Mouse (Mus musculus) WW6 (cell line): ENCODE measurements around the gene Akr1b7.
"Not testable (repeated sequence)": the region's sequence is repeated elsewhere in the genome, so short reads cannot be mapped to it uniquely, and the experiment has no call there.

Experiments
- DNase-seq: peaks from one replicate; pipeline ENCODE4 v3.0.0-alpha.2; 2013; ENCODE audit warnings: low read depth, low spot score

The Akr1b7 gene

GRCm38 (mm10) chr6:34412023-34412422, at the start of gene Akr1b7:
Gene Akr1b7, plus strand, starts transcription at chr6:34412334.
- no peak for DNase-seq

DNA sequence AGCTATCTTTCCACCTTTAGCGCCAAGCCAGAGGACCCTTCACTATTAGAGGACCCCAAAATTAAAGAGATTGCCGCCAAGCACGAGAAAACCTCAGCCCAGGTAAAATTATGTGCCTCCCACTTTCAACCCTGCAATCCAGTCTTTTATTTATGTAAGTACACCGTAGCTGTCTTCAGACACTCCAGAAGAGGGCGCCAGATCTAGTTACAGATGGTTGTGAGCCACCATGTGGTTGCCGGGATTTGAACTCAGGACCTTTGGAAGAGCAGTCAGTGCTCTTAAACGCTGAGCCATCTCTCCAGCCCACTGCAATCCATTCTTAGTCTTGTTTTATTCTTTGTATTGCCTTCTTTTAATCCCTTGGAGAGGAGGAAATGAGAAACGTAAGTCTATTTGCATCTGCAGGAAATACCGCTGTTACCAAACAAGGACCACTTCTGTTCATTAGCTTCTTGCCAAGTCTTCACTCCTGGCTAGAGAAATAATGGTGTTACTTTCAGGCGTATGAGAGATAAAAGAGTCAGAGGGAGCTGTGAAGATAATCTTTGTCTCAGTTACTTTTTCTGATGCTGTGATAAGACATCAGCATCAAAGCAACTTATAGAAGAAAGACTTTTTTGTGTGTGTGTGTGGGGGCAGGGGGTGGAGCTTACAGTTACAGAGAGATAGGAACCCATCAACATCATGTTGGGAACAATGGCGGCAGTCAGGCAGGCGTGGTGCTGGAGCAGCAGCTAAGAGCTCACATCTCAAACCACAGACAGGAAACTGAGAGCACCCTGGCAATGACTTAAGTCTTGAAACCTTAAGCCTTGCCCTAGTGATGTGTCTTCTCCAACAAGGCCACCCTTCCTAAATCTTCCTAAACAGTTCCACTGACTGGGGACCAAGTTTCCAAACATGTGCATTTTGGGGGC, 47.7 kb upstream of the Akr1b7 start:
- DNase-seq: no peak

DNA sequence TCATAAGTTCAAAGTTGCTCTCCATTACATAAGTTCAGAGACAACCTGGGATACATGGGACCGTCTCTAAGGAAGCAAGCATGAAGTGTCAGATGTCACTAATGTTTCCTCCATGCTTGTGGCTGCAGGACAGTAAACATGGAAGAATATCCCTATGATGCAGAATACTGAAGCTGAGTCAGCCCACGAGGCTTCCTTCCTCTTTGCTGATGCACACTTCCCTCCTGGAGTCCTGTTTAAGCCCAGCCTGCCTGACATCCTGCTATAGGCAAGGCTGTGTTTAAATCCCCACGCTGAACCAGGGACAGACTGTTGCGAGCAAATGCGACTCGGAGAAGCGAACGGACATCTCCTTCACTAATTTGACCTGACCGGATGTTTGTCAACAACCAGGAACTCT, 44.1 kb upstream of the Akr1b7 start:
- DNase-seq: no peak

DNA sequence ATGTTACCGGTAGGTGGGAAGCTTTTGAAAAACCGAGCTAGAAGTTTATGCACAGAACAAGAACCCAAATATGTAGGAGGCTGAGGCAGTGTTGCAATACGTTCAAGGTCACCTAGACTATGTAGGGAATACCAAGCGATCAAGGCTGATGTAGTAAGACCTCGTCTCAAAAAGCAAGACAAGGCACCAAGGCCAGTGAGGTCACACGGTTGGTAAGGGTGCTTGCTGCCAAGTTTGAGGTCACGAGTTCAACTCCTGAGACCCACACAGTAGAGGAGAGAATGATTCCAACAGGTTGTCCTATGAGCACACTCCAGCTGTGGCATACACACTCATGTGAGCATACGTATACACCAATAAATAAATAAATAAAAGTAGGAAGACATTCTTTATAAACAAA, 42.1 kb upstream of the Akr1b7 start:
- DNase-seq: no peak

DNA sequence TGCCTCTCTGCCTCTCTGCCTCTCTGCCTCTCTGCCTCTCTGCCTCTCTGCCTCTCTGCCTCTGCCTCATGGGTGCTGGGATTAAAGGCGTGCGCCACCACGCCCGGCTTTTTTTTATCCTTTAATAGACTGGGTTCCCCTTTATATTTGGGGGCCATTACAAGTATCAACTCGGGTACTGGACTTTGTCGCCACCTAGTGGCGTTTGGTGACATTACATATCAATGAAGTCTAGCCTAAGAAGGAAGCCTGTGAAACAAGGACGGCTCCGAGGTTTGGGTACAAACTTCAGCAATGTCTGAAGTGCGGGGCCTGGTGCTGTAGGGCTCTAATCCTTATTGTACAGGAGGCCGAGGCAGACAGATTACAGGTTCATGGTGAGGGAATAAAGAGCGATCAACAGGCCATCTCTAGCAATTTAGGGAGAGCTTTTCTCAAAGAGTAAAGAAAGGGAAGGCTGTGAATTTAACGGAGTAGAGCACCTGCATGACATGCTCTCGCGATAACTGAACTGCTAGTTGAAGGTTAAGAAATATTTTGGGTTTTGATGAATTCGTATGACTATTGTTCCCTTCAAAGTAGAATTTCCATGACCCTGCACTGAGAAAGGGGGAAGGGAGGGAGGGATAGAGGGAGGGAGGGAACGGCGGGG, 40.3 kb upstream of the Akr1b7 start:
- DNase-seq: peak; percentile 70

DNA sequence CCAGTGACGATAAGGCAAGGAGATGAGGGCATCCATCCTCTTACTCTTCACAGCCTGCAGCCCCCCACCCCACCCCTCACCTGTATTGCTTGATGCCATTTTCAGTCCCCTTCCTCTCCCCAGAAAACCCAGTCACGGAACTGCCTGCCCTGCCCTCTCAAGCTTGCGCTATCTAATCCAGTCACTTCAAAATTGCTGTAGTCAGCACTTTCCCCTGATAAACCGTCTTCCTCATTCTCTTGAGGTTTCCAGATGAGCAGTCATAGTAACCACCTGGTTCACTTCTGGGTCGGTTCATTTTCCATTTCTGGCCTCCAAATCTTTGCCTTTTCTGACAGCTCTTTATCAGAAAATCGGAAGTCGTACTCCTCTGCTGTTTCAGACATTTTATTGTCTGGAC, 38.3 kb upstream of the Akr1b7 start:
- DNase-seq: no peak

- not testable (repeated sequence) for DNase-seq
Observed at GRCm38 (mm10) chr6:34375888-34376287, 36.2 kb upstream of the Akr1b7 start.

- DNase-seq: no peak
Observed at GRCm38 (mm10) chr6:34383401-34383800, 28.7 kb upstream of the Akr1b7 start.

GRCm38 (mm10) chr6:34384110-34384661, 27.9 kb upstream of the Akr1b7 start, which contains the start of gene Akr1b10:
Gene Akr1b10, plus strand, starts transcription at chr6:34384218.
- peak; percentile 28 for DNase-seq

- no peak for DNase-seq
Observed at GRCm38 (mm10) chr6:34384701-34385370, 27.3 kb upstream of the Akr1b7 start.

DNA sequence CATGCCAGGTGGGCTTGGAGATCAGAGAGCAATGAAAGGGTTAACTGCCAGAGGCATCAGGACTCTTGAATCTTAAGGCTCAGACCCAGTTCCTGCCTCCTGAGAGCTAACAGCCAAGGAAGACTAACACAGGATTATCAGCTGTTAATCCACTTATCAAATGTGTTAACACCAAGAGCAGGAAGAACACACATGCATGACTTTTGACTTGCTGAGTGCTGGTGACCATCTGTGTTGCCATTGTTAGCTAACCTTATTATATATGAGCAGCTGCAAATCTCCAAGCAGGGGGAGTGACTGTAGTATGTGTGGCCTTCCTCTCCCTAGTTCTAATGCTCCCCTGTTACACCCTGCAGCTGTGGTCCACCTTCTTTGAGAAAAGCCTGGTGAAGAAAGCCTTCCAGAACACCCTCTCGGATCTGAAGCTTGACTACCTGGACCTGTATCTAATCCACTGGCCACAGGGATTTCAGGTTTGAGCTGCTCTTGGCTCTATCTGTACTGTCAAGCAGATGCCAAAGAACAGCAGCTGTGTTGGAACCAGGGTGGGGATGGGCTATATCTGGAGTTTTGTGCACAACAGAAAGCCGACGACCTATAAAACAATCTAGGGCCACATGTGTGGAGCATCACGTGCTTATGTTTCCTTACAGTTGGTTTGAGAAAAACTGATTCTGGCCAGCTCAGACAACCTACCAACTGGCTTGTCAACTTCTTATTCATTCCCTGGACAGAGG, 23.5 kb upstream of the Akr1b7 start:
- no peak for DNase-seq

DNA sequence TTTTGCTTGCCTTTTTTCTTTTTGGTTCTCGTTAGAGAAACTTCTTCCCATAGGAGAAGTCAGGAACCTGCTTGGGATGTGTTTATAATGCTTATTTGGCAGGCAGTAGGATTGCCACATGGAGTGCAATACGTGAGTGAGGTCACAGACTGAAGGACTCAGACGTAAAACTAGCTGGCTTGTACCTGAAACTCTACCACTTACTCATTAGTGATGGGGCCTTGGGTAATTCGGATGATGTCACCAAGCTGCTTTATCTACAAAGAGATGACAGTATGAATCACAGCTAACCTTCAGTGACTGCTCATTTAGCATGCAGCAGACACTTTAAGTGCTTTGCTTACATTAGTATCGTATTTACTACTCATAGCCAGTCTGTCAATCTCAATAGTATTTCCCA, 16.2 kb upstream of the Akr1b7 start:
- no peak for DNase-seq

- DNase-seq: no peak
Observed at GRCm38 (mm10) chr6:34398431-34398830, 13.7 kb upstream of the Akr1b7 start.

DNA sequence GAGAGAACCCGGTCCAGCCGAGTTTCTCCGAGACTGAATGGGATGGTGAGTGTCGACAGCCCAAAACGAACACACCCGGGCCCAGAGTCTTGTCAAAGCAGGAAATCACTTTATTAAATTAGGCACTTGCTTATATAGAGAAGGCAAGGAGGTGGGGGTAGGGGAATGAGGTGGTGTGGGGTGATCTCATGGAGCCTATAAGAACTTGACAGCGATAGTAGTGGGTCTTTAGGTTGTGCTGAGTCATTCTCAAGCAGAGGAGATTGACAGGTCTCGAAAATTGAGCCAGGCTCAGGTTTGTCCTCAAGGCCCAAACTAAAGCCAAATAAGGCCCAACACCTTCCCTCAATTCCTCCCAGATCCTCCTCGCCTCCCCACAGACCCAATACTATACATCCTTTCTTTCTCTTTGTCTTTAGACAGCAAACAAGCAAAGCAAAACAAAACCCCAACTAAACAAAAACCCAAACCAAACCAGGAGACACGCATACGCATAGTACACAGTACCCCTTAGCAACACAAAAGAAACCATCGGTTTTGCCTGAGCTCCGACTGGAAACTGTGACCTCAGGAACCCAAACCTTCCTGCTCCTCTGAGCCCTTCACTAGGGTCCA, 12.4 kb upstream of the Akr1b7 start:
- no peak for DNase-seq

GRCm38 (mm10) chr6:34400696-34401095, 11.4 kb upstream of the Akr1b7 start:
- DNase-seq: no peak

DNA sequence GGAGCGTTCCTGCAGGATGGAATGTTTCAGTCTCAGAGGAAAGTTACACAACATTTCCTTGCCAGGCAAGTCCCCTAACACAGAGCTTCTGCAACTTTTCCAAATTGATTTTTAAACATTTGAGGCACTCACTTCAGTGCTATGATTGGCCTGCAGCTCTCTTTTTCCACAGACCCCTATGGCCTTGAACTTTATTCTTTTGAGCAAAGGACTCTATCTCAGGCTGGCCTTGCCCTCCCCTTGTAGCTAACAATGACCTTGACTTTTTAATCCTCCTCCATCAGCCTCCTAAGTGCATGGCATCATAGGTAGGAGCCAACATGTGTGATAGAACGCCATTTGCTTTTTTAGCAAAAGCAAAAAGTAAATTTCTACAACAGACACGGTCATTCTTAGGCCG, 5.4 kb upstream of the Akr1b7 start:
- DNase-seq: no peak

- no peak for DNase-seq
Observed at GRCm38 (mm10) chr6:34407403-34407802, 4.7 kb upstream of the Akr1b7 start.

- DNase-seq: no peak
Observed at GRCm38 (mm10) chr6:34412688-34413087, 554 bp downstream of the Akr1b7 start.

GRCm38 (mm10) chr6:34413386-34413785, 1.3 kb downstream of the Akr1b7 start:
- DNase-seq: not testable (repeated sequence)

DNA sequence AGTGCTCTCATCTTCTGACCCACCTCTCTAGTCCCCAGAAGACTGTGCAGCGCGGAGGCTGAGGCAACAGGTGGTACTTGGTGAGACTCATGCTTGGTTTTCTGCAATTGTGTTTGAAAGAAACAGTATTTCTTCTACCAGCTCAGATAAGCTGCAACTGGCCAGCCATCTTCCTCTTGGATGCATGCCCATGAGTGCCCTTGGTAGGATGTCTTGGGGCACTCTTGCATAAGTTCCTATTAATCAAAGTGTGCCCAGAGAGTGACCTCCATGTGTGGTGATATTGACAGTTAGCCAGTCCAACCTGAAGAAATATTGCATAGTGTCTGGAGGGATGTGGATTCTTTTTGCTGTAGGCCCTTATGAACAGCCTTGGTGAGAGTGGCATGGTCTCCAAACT, 4.4 kb downstream of the Akr1b7 start:
- DNase-seq: no peak

DNA sequence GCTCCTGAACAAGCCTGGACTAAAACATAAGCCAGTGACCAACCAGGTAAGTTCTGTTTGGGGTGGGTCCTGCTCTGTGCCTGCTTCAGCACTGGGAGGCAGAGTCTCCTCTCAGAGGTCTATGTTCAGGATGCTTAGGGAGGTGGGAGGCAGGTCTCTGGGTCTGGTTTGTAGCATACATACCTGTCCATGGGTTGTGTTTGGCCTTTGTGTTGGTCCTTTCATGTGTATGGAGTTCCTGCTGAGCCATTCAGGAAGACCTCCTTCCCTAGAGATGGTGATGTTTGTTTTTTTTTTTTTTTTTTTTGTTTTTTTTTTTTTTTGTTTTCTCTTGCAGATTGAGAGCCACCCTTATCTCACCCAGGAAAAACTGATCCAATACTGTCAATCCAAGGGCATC, 6.9 kb downstream of the Akr1b7 start:
- DNase-seq: no peak
